Mouse (Mus musculus): ENCODE data around the gene Higd2a. TPM values are rescaled to one million over a fixed set of nuclear protein-coding genes. Genes with fewer than 3 reads are reported as not detected.
A peak's percentile ranks its signal among the peaks of the same experiment; 100 is the strongest.

The Higd2a gene
- polyA plus RNA-seq, 1 experiment from 2014 or later = 177 TPM

DNA sequence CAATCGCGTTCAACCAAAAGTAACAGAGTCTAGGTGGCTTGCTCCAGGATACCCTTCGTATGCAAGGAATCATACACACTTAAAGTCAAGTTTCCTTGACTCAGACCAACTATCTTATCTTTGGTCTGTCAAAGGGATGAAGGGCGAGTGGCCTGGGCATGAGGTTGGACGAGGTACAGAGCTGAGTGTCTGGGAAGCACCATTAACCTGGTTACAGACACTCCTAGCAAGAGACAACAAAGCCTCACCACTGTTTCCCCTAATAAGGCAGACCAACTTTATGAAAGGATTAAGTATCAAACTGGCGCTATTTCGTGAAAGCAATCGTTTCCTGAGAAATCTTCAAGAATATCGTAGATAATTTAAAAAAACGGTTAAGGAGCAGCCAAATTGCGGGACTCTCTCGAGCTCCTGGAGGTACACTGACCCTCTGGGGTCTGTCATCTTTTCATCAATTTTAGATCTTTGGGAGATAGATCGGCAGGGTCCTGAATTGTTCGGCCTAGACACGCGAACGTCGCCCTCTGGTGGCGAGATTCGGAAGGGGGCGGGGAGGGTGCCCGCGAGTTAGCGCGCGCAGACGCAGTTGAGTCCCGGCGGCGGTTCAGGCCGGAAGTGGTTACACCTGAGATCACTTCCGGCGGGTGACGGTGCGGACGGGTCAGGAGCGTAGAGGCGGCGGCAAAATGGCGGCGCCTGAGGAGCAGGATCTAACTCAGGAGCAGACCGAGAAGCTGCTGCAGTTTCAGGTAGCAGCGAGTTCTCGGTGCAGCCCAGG is 31.3 kb downstream of the Higd2a start, which contains the start of gene Faf2:
TSS of gene Faf2 (plus strand) at position 630 of the 778 bp plus-strand sequence.
- peak within 1 kb of the TSS; percentile 96 for H3K9ac ChIP-seq (ENCODE audit: low read depth, low read length)
- no peaks in the 10 kb centered on the region for H3K9me3 ChIP-seq (ENCODE audit: control insufficient read depth, low read length)
- H3K36me3 ChIP-seq (ENCODE audit: control insufficient read depth, insufficient read depth, low read length) = no peaks in the 10 kb centered on the region
- DNase-seq (ENCODE audit: low spot score) = peak; percentile 99
- 11% methylated on average over 44 of the region's 44 CpGs for WGBS
- H3K27ac ChIP-seq (ENCODE audit: low read depth, low read length) = peak within 1 kb of the TSS; percentile 70
- H3K4me1 ChIP-seq (replicated peaks; ENCODE audit: control insufficient read depth, insufficient read depth, low read length) = peaks cover 11% of the 10 kb centered on the region
- peak; percentile 97 for ATAC-seq (replicated peaks; ENCODE audit: low FRiP score)
- H3K27me3 ChIP-seq (replicated peaks; ENCODE audit: control insufficient read depth, insufficient read depth, low read length) = no peaks in the 10 kb centered on the region
- H3K4me2 ChIP-seq = peak within 1 kb of the TSS; percentile 91
- peak within 1 kb of the TSS; percentile 94 for H3K4me3 ChIP-seq (ENCODE audit: low read depth, low read length)

DNA sequence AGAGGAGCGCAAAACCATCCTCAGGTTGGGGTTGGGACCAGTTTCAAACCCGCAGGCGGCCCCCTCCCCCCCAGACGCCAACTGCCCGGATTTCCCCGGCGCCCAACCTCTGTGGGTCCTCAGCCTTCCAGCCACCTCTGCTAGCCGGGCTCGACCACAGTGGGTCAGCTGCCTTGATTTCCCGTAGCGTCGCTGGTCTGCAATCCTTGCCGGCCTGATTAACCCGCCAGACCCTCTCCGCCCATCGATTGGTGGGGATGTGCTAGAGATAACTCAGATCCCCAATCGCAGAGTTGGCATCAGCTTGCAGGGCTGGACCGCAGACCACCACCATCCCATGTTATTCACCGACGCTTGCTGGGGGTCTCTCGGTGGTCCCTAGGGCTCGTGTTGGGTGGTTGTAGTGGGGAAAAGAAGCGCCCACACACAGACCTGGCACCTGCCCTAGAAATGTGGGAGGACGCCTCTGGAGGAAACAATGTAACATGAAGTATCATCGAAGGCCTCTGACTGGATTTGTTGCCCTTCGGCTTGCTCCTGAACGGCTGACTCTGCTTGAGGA is 32.0 kb downstream of the Higd2a start:
- peak overlapping the region; percentile 96 for H3K9ac ChIP-seq (ENCODE audit: low read depth, low read length)
- H3K9me3 ChIP-seq (ENCODE audit: control insufficient read depth, low read length) = no peaks in the 10 kb centered on the region
- no peaks in the 10 kb centered on the region for H3K36me3 ChIP-seq (ENCODE audit: control insufficient read depth, insufficient read depth, low read length)
- no peaks in the 10 kb centered on the region for H3K27me3 ChIP-seq (replicated peaks; ENCODE audit: control insufficient read depth, insufficient read depth, low read length)
- peak overlapping the region; percentile 70 for H3K27ac ChIP-seq (ENCODE audit: low read depth, low read length)
- peak overlapping the region; percentile 91 for H3K4me2 ChIP-seq
- WGBS = under 1% methylated on average over 27 of the region's 27 CpGs
- H3K4me1 ChIP-seq (replicated peaks; ENCODE audit: control insufficient read depth, insufficient read depth, low read length) = peaks cover 11% of the 10 kb centered on the region
- DNase-seq (ENCODE audit: low spot score) (peak; percentile 41), ATAC-seq (replicated peaks; ENCODE audit: low FRiP score) (peak; percentile 52)
- peak overlapping the region; percentile 94 for H3K4me3 ChIP-seq (ENCODE audit: low read depth, low read length)

GRCm38 (mm10) chr13:54629128-54629527 is 39.1 kb downstream of the Higd2a start:
- Histone ChIP-seq H3K36me3 (ENCODE audit: control insufficient read depth, insufficient read depth, low read length) (peaks cover 3% of the 10 kb centered on the region), H3K27ac (ENCODE audit: low read depth, low read length) (no peak overlapping the region), H3K9ac (ENCODE audit: low read depth, low read length) (no peak overlapping the region), H3K4me3 (ENCODE audit: low read depth, low read length) (no peak overlapping the region), H3K4me2 (no peak overlapping the region), H3K27me3 (replicated peaks; ENCODE audit: control insufficient read depth, insufficient read depth, low read length) (no peaks in the 10 kb centered on the region), H3K9me3 (ENCODE audit: control insufficient read depth, low read length) (no peaks in the 10 kb centered on the region), H3K4me1 (replicated peaks; ENCODE audit: control insufficient read depth, insufficient read depth, low read length) (no peaks in the 10 kb centered on the region; the same call in 1 of the 2 replicates)
- WGBS = 74% methylated on average over 4 of the region's 4 CpGs
- ATAC-seq (replicated peaks; ENCODE audit: low FRiP score) (no peak), DNase-seq (ENCODE audit: low spot score) (no peak)

DNA sequence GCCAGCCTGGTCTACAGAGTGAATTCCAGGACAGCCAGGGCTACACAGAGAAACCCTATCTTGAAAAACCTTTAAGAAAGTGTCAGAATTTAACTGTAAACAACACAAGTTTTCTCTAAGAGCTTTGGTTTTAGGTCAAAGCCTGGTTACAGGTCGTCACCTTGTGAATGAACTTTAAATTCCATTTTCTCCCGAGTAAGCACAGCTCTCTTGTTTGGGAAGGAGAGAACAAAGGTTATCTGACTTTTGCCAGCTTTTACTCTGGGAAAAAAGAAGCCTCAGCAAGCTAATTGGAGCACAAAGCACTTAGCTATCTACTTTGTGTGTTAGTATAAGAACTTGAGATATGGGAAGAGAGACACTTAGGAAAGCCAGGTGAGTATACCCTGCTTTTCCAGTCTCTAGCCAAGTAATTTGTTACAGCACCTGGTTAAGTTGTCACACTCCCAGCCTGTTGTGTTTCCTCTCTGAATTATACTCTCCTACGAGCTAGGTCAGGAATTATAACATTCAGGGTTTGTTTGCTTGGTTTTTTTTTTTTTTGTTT is 42.8 kb downstream of the Higd2a start:
- Histone ChIP-seq H3K4me3 (ENCODE audit: low read depth, low read length) (no peak overlapping the region), H3K4me2 (no peak overlapping the region), H3K4me1 (replicated peaks; ENCODE audit: control insufficient read depth, insufficient read depth, low read length) (no peaks in the 10 kb centered on the region), H3K27me3 (replicated peaks; ENCODE audit: control insufficient read depth, insufficient read depth, low read length) (no peaks in the 10 kb centered on the region), H3K27ac (ENCODE audit: low read depth, low read length) (no peak overlapping the region), H3K9me3 (ENCODE audit: control insufficient read depth, low read length) (no peaks in the 10 kb centered on the region), H3K36me3 (ENCODE audit: control insufficient read depth, insufficient read depth, low read length) (peaks cover 3% of the 10 kb centered on the region), H3K9ac (ENCODE audit: low read depth, low read length) (no peak overlapping the region)
- no peak for DNase-seq (ENCODE audit: low spot score)
- WGBS = 68% methylated on average over 3 of the region's 3 CpGs
- no peak for ATAC-seq (replicated peaks; ENCODE audit: low FRiP score)

GRCm38 (mm10) chr13:54635011-54635410 is 45.0 kb downstream of the Higd2a start:
- 92% methylated on average over 3 of the region's 3 CpGs for WGBS

More at GRCm38 (mm10) chr13:54635011-54635410, 45.0 kb downstream of the Higd2a start:
- DNase-seq (ENCODE audit: low spot score) (no peak), ATAC-seq (replicated peaks; ENCODE audit: low FRiP score) (no peak)
- no peak overlapping the region for H3K9ac ChIP-seq (ENCODE audit: low read depth, low read length)
- H3K4me3 ChIP-seq (ENCODE audit: low read depth, low read length) = no peak overlapping the region
- no peaks in the 10 kb centered on the region for H3K27me3 ChIP-seq (replicated peaks; ENCODE audit: control insufficient read depth, insufficient read depth, low read length)
- no peaks in the 10 kb centered on the region for H3K4me1 ChIP-seq (replicated peaks; ENCODE audit: control insufficient read depth, insufficient read depth, low read length)
- no peak overlapping the region for H3K27ac ChIP-seq (ENCODE audit: low read depth, low read length)
- H3K4me2 ChIP-seq = no peak overlapping the region
- H3K9me3 ChIP-seq (ENCODE audit: control insufficient read depth, low read length) = no peaks in the 10 kb centered on the region
- H3K36me3 ChIP-seq (ENCODE audit: control insufficient read depth, insufficient read depth, low read length) = peaks cover 10% of the 10 kb centered on the region

Small RNAs within 50 kb of the gene (microRNA-seq; reads per million reads assigned to microRNA genes)
- gene Gm24195 (ENCODE audit: borderline number of aligned reads) = not detected

Other genes starting within 250 kb of the Higd2a start
- 1.5 TPM in 2 replicates for gene Cplx2, start 218.9 kb upstream of the Higd2a start, polyA plus RNA-seq (2014; fragmentation: Nextera tagmentation; extraction: Ambion mirVana)
- gene Thoc3, start 121.4 kb upstream of the Higd2a start, polyA plus RNA-seq (2014; fragmentation: Nextera tagmentation; extraction: Ambion mirVana) = 121 and 130 TPM in 2 replicates
- 10.1 and 11.6 TPM in 2 replicates for gene Simc1, start 86.4 kb upstream of the Higd2a start, polyA plus RNA-seq (2014; fragmentation: Nextera tagmentation; extraction: Ambion mirVana)
- 95.1 and 104 TPM in 2 replicates for gene 4833439L19Rik, start 24.8 kb upstream of the Higd2a start, polyA plus RNA-seq (2014; fragmentation: Nextera tagmentation; extraction: Ambion mirVana)
- 15.1 and 16.8 TPM in 2 replicates for gene Arl10, start 15.2 kb upstream of the Higd2a start, polyA plus RNA-seq (2014; fragmentation: Nextera tagmentation; extraction: Ambion mirVana)
- gene Nop16, start 117 bp upstream of the Higd2a start, polyA plus RNA-seq (2014; fragmentation: Nextera tagmentation; extraction: Ambion mirVana) = 137 and 152 TPM in 2 replicates
- gene Cltb, start 21.1 kb downstream of the Higd2a start, polyA plus RNA-seq (2014; fragmentation: Nextera tagmentation; extraction: Ambion mirVana) = 31.9 and 32.3 TPM in 2 replicates
- 52.7 and 55.2 TPM in 2 replicates for gene Faf2, start 31.6 kb downstream of the Higd2a start, polyA plus RNA-seq (2014; fragmentation: Nextera tagmentation; extraction: Ambion mirVana)
- gene Rnf44, start 103.7 kb downstream of the Higd2a start, polyA plus RNA-seq (2014; fragmentation: Nextera tagmentation; extraction: Ambion mirVana) = 71.5 and 82.3 TPM in 2 replicates
- 7.4 and 8.3 TPM in 2 replicates for gene Cdhr2, start 111.3 kb downstream of the Higd2a start, polyA plus RNA-seq (2014; fragmentation: Nextera tagmentation; extraction: Ambion mirVana)
- gene Gprin1, start 159.7 kb downstream of the Higd2a start, polyA plus RNA-seq (2014; fragmentation: Nextera tagmentation; extraction: Ambion mirVana) = 0.29 and 0.30 TPM in 2 replicates
- gene Sncb, start 176.4 kb downstream of the Higd2a start, polyA plus RNA-seq (2014; fragmentation: Nextera tagmentation; extraction: Ambion mirVana) = not detected in 2 replicates
- not detected in 2 replicates for gene Eif4e1b, start 193.8 kb downstream of the Higd2a start, polyA plus RNA-seq (2014; fragmentation: Nextera tagmentation; extraction: Ambion mirVana)
- gene Tspan17, start 199.2 kb downstream of the Higd2a start, polyA plus RNA-seq (2014; fragmentation: Nextera tagmentation; extraction: Ambion mirVana) = 2.3 and 2.6 TPM in 2 replicates

Measured in liver, embryonic 11.5 days (tissue).